Mouse (Mus musculus) liver, embryonic 14.5 days (tissue): ENCODE results near the gene Cep95.

Experiments
- CTCF ChIP-seq: IDR thresholded peaks from 2 replicates; pipeline ENCODE4 v1.5.1; 2016; ENCODE audit warnings: antibody characterized with exemption, low read depth, control low read depth
- EP300 ChIP-seq: IDR thresholded peaks from 2 replicates; pipeline ENCODE4 v1.6.1; 2016; ENCODE audit warnings: antibody characterized with exemption, low read depth

DNA sequence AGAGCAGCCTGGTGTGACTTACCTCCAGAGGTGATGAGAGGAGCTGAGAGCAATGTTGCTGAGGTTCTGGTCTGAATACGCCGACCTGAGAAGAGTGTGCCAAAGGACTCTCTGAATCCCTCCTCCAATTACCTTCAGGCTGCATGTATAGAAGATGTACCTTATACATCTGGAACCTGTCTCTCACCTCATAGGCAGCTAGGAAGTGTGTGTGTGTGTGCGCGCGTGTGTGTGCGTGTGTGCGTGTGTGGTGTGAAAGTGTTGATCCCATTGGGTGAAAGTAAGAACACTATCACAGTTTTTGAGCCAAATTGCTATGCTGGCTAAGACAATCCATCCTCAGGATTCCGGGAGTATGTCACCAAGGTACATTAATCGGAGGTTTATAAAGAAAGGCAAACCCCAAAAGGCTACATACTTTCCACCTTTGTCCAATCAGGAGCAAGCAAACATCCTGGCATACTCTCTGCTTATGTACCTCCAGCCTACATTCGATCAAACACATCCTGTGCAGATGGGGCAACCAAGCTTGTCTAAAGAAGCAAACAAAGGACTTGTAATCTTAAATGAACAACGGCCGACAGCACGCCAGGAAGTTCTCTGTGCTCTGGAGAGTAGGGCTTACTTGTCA lies 38.8 kb upstream of the Cep95 start, which contains the start of gene Pecam1:
- TF ChIP-seq CTCF (no peak), EP300 (no peak)
